Mouse (Mus musculus): ENCODE data around the gene Nkapl. TPM values are rescaled to one million over a fixed set of nuclear protein-coding genes. Genes with fewer than 3 reads are reported as not detected.

Gene Nkapl
- polyA plus RNA-seq, 1 experiment: not detected

DNA sequence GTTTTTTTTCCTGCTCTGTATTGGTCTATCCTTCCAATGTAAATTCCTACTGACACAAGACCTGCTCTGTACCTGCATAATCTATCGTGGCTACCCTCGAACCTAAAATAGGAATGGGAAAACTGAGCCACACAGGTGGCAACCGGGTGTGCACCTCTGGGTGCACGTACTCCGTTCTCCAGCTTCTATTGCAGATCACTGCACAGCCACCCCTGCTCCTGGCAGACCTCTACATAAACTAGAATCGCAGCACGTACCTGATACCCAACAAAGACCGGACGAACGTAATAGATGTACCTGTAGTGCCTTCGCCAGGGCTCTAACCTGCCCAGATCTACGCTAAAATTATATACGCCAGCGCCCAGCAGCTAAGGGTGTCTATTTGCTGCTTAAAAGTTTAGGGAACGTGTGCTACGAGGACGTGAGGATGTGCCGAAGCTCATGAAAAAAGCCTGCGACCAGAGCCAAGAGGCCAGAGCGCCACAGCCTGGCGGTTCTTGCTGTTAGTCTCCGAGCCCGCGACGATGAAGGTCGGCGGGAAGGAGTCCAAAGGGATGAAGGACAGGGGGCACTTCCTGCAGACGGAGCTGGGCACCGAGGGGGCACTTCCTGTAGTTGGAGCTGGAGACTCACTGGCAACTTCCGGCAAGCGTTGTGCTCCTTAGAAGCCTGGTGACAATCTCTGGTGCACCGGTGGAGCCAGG lies 27.7 kb downstream of the Nkapl start, which contains the start of gene Pgbd1:
Gene Pgbd1 (minus strand): TSS at position 556 of the 704 bp plus-strand sequence.
- DNase-seq (ENCODE audit: low read depth, low spot score): peak; percentile 29
- WGBS: under 1% methylated on average over 32 of the region's 32 CpGs

DNA sequence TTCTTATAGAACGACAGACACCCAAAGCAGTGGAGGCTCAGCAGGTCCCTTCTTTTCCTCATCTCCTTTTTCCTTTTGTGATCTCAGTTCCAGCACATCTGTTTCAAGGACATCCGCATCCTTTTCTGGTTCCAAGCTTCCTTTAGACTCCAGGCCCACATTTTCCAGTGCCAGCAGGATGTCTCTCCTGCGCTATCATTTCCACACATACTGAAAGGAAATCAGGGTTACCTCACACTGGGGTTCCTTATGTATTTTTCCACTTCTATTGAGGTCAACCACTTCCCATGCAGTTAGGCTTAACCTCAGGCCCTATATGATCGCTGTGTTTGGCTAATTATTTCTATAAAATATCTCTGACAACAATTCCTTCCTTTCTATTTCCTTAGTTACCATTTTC lies 32.8 kb downstream of the Nkapl start:
- DNase-seq (ENCODE audit: low read depth, low spot score): no peak
- WGBS: 81% methylated on average over 4 of the region's 4 CpGs

DNA sequence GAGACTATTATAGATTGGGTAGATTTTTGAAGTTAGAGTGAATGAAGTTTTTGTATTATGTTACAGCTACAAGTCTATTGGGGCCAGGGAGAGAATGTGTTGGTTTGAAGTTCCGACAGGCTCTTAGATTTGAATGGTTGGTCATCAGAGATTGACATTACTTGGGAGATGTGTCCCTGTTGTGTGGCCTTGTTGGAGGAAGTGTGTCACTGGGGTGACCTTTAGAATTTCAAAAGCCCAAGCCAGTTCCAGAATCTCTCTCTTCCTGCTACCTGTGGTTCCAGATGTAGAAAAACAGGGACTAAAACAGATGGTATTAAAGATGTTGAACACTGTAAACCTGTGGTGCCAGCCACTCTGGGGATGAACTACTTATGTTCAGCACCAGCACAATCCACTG lies 40.7 kb downstream of the Nkapl start:
- 98% methylated on average over 1 of the region's 1 CpGs for WGBS
- no peak for DNase-seq (ENCODE audit: low read depth, low spot score)

DNA sequence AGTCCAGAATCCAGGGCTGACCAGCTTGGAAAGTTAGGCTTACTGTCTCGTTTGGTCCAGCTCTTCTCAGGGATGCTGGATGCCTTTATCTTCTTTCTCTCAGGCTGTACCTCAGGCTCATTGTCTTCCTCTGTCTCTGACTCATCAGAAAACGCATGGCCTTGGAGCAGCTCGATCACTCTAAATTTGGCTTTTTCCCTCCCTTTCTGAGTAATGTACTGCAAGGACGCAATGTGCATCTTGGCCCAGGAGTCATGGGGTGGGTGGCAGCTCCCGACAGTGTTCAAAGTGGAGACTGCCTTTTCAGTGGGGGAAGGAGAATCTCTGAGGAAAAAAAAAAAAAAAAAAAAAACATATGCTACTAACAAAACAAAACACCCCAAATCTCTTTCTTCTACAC lies 45.0 kb downstream of the Nkapl start:
- no peak for DNase-seq (ENCODE audit: low read depth, low spot score)
- 79% methylated on average over 5 of the region's 5 CpGs for WGBS

DNA sequence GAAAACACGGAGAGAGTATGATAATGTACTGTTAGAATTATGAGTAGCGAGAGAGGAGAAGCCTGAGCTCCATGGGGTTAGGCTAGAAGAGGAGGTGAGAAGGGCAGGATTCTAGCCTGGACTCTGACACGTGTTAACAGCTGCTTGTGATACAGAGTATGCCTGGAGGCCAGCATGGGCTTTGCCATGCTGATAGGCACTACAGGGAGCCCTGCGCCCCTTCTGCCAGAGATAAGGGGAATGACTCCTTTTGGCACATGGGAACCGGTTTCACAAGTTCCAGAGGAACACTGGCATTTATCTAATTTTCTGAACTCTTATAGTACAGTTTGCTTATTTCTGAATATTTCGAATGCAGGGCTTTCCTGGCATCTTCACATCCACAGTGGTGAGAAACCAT lies 49.4 kb downstream of the Nkapl start:
- WGBS: 60% methylated on average over 6 of the region's 6 CpGs
- DNase-seq (ENCODE audit: low read depth, low spot score): no peak

DNA sequence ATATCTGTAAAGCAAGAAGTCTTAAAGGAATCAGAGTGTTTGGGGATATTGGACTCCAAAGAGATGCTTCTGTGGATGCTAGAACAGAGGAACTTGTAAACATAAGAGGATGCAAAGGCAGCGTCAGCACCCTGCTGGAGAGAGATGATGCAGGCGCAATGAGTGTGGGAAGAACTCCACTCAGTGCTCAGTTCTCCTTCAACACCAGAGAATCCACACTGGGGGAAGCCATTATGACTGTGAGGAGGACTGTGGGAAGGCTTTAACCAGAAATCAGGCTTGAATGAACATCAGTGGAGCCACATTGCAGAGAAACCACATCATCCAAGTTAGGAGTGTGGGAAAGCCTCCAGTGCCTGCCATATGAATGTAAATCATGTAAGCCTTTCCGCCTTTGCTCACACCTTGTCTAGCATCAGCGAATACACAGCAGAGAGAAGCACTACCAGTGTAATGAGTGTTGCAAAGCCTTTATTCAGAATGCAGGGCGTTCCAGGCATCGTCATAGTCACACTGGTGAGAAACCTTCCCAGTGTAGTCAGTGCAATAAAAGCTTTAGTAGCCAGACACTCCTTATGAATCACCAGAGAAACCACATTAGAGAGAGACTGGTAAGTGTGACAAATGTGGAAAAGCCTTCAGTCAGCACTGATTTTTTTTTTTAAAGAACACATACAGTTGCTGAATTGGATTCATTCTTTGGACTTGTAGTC lies 50.9 kb downstream of the Nkapl start:
- DNase-seq (ENCODE audit: low read depth, low spot score): no peak
- 55% methylated on average over 6 of the region's 6 CpGs for WGBS

Other genes starting within 250 kb of the Nkapl start
- gene Gpx5, start 175.8 kb downstream of the Nkapl start, polyA plus RNA-seq (2012; rRNA removed): 0.53 and 1.4 TPM in 2 replicates
- gene Gpx6, start 156.4 kb downstream of the Nkapl start, polyA plus RNA-seq (2012; rRNA removed): not detected in 2 replicates
- gene Olfr1367, start 121.6 kb downstream of the Nkapl start, polyA plus RNA-seq (2012; rRNA removed): not detected in 2 replicates
- 0.78 and 0.86 TPM in 2 replicates for gene Zscan12, start 105.7 kb downstream of the Nkapl start, polyA plus RNA-seq (2012; rRNA removed)
- 11.2 and 21.9 TPM in 2 replicates for gene Zkscan3, start 65.8 kb downstream of the Nkapl start, polyA plus RNA-seq (2012; rRNA removed)
- gene Pgbd1, start 27.5 kb downstream of the Nkapl start, polyA plus RNA-seq (2012; rRNA removed): 0.27 and 0.70 TPM in 2 replicates
- gene Zscan26, start 14.8 kb downstream of the Nkapl start, polyA plus RNA-seq (2012; rRNA removed): 8.3 and 11.0 TPM in 2 replicates
- gene Zkscan4, start 10.4 kb upstream of the Nkapl start, polyA plus RNA-seq (2012; rRNA removed): 0.21 and 0.44 TPM in 2 replicates
- gene Gm10065, start 10.9 kb upstream of the Nkapl start, polyA plus RNA-seq (2012; rRNA removed): not detected in 2 replicates
- gene AK157302, start 26.7 kb upstream of the Nkapl start, polyA plus RNA-seq (2012; rRNA removed): 0.08 and 0.09 TPM in 2 replicates
- gene Gm11273, start 32.9 kb upstream of the Nkapl start, polyA plus RNA-seq (2012; rRNA removed): 23.7 and 33.7 TPM in 2 replicates
- gene Zkscan8, start 62.6 kb upstream of the Nkapl start, polyA plus RNA-seq (2012; rRNA removed): 1.7 and 2.7 TPM in 2 replicates
- gene Olfr1366, start 74.3 kb upstream of the Nkapl start, polyA plus RNA-seq (2012; rRNA removed): not detected in 2 replicates
- gene Olfr1535, start 91.4 kb upstream of the Nkapl start, polyA plus RNA-seq (2012; rRNA removed): not detected in 2 replicates
- gene Olfr1364, start 113.2 kb upstream of the Nkapl start, polyA plus RNA-seq (2012; rRNA removed): not detected in 2 replicates
- not detected in 2 replicates for gene Olfr1362, start 145.5 kb upstream of the Nkapl start, polyA plus RNA-seq (2012; rRNA removed)
- gene Olfr11, start 174.0 kb upstream of the Nkapl start, polyA plus RNA-seq (2012; rRNA removed): not detected in 2 replicates
- gene Olfr1361, start 194.9 kb upstream of the Nkapl start, polyA plus RNA-seq (2012; rRNA removed): not detected in 2 replicates
- not detected in 2 replicates for gene Olfr1360, start 208.9 kb upstream of the Nkapl start, polyA plus RNA-seq (2012; rRNA removed)
- gene Olfr1359, start 229.6 kb upstream of the Nkapl start, polyA plus RNA-seq (2012; rRNA removed): not detected in 2 replicates
- gene Hist1h2bl, start 247.6 kb upstream of the Nkapl start, polyA plus RNA-seq (2012; rRNA removed): 14.2 and 16.3 TPM in 2 replicates
- gene Hist1h2ai, start 247.9 kb upstream of the Nkapl start, polyA plus RNA-seq (2012; rRNA removed): 23.0 and 39.3 TPM in 2 replicates
- 33.4 and 59.9 TPM in 2 replicates for gene Hist1h3h, start 249.2 kb upstream of the Nkapl start, polyA plus RNA-seq (2012; rRNA removed)

All from large intestine, adult 2 months (tissue).